Mouse (Mus musculus) liver, embryonic 14.5 days (tissue): ENCODE measurements around the gene Alg9. TPM values are rescaled to one million over a fixed set of nuclear protein-coding genes. Genes with fewer than 3 reads are reported as not detected.

Source experiments
- ATAC-seq: fragments of 200-750 bp; cut with Nextera tagmentation; 2 replicates; pipeline ENCODE4 v1.8.0; 2017; ENCODE audit warnings: moderate number of reproducible peaks, mild to moderate bottlenecking, moderate library complexity; ENCODE audit not compliant: insufficient read depth
- DNase-seq, 3 experiments: peaks; one replicate each; pipeline ENCODE4 v3.0.0-alpha.2; 2012 to 2013; ENCODE audit warnings: low read depth in 3 of 3, low spot score in 3 of 3
- H3K27ac ChIP-seq: fragments of 300-500 bp; sonication (generic); 2 replicates; pipeline ENCODE4 v1.5.1; 2014; ENCODE audit warnings: moderate library complexity, mild to moderate bottlenecking, control low read depth, inconsistent platforms
- H3K27me3 ChIP-seq: fragments of 300-500 bp; sonication (generic); 2 replicates; pipeline ENCODE4 v1.6.1; 2014; ENCODE audit warnings: mild to moderate bottlenecking, low read length, moderate library complexity; ENCODE audit not compliant: control insufficient read depth, insufficient read depth
- H3K36me3 ChIP-seq: fragments of 300-500 bp; sonication (generic); replicated peaks from 2 replicates; pipeline ENCODE4 v1.6.1; 2014; ENCODE audit warnings: low read depth; ENCODE audit not compliant: control insufficient read depth, insufficient read depth
- H3K4me1 ChIP-seq, 2 experiments: fragments of 200-500 bp in 1 of 2; fragments of 300-500 bp in 1 of 2; sonication (generic) in 1 of 2; replicated peaks; 2 replicates each; pipeline ENCODE4 v1.6.1; 2012 to 2014; ENCODE audit warnings: antibody characterized with exemption in 1 of 2, inconsistent platforms in 1 of 2, low read length in 1 of 2; ENCODE audit not compliant: control insufficient read depth in 2 of 2, insufficient read depth in 2 of 2
- H3K4me2 ChIP-seq: fragments of 300-500 bp; sonication (generic); 2 replicates; pipeline ENCODE4 v1.6.1; 2014; ENCODE audit warnings: low read depth, mild to moderate bottlenecking, control low read depth, moderate library complexity
- H3K4me3 ChIP-seq, 2 experiments: fragments of 200-500 bp in 1 of 2; fragments of 300-500 bp in 1 of 2; sonication (generic) in 1 of 2; 2 replicates each; pipeline ENCODE4 v1.5.1; 2012 to 2014; ENCODE audit warnings: low read depth in 2 of 2, low read length in 2 of 2, mild to moderate bottlenecking in 2 of 2, control low read depth in 1 of 2, inconsistent platforms in 1 of 2, moderate library complexity in 1 of 2; ENCODE audit not compliant: insufficient read depth in 1 of 2
- H3K9ac ChIP-seq: fragments of 300-500 bp; sonication (generic); replicated peaks from 2 replicates; pipeline ENCODE4 v1.6.1; 2014; ENCODE audit warnings: mild to moderate bottlenecking, control low read depth, moderate library complexity
- H3K9me3 ChIP-seq: fragments of 300-500 bp; sonication (generic); 2 replicates; pipeline ENCODE4 v1.6.1; 2016; ENCODE audit warnings: low read length, mixed read lengths; ENCODE audit not compliant: control insufficient read depth
- CTCF ChIP-seq: IDR thresholded peaks from 2 replicates; pipeline ENCODE4 v1.5.1; 2016; ENCODE audit warnings: antibody characterized with exemption, low read depth, control low read depth
- EP300 ChIP-seq: IDR thresholded peaks from 2 replicates; pipeline ENCODE4 v1.6.1; 2016; ENCODE audit warnings: antibody characterized with exemption, low read depth
- WGBS: fragments of 180-500 bp; shearing (Covaris S2); extraction: QIAGEN DNeasy Blood & Tissue Kit; methylation state at CpG from one replicate; pipeline ENCODE4 v1.1.7; 2014; ENCODE audit not compliant: insufficient replicate concordance; 5-methylcytosine and 5-hydroxymethylcytosine counted together
- polyA plus RNA-seq, 2 experiments: library from polyadenylated mRNA; depleted of rRNA in 1 of 2; stranded (reverse) in 1 of 2; unstranded in 1 of 2; fragments of >200 nt; fragmentation: Nextera tagmentation in 1 of 2; extraction: Ambion mirVana in 1 of 2; gene quantifications; 2 replicates each; pipeline versions ENCODE4 v1.2.1 to v1.2.3; 2012 to 2014

The Alg9 gene
- polyA plus RNA-seq, 2 experiments = 10.1 to 12.7 TPM

- Histone ChIP-seq H3K9me3 (no peaks in the 10 kb centered on the region), H3K9ac (no peak overlapping the region), H3K4me3 (no peak overlapping the region), H3K27me3 (no peaks in the 10 kb centered on the region), H3K4me2 (no peak overlapping the region), H3K36me3 (peaks cover 23% of the 10 kb centered on the region), H3K27ac (no peak overlapping the region), H3K4me1 (no peaks in the 10 kb centered on the region)
- 76% methylated on average over 10 of the region's 10 CpGs for WGBS
- TF ChIP-seq CTCF = no peak
- no peak for TF ChIP-seq EP300
- ATAC-seq (no peak), DNase-seq (no peak)
Measured at GRCm38 (mm10) chr9:50884741-50885599, 110.2 kb downstream of the Alg9 start.

DNA sequence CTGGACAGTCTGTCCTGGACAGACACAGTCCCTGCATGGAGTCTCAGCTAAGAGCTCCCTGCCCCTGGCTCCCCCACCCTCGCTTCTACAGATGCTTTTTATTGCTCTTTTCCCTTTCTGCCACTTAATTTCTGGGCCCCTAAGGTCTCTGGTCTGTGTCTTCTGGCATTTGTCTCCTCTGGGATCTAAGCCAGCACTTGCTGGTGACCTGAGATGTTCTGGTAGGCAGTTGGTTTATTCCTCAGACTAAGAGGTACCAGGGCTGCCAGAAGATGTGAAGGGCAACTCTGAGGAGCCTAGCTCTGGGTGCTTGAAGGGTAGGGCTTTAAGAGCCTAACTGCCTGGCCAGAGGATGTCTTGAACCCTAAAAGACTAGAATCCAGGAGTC lies 110.8 kb downstream of the Alg9 start:
- Histone ChIP-seq H3K9ac (no peak overlapping the region), H3K9me3 (no peaks in the 10 kb centered on the region), H3K4me3 (no peak overlapping the region), H3K27ac (no peak overlapping the region), H3K27me3 (no peaks in the 10 kb centered on the region), H3K4me1 (no peaks in the 10 kb centered on the region), H3K4me2 (no peak overlapping the region), H3K36me3 (peaks cover 17% of the 10 kb centered on the region)
- TF ChIP-seq EP300 = no peak
- TF ChIP-seq CTCF = no peak
- ATAC-seq (no peak), DNase-seq (no peak)
- whole genome bisulfite sequencing = 58% methylated on average over 1 of the region's 1 CpGs

- H3K9me3 ChIP-seq = no peaks in the 10 kb centered on the region
- 79% methylated on average over 1 of the region's 1 CpGs for WGBS
- no peaks in the 10 kb centered on the region for H3K27me3 ChIP-seq
- no peak overlapping the region for H3K27ac ChIP-seq
- peaks cover 20% of the 10 kb centered on the region for H3K36me3 ChIP-seq
- no peak for ATAC-seq
- no peak overlapping the region for H3K4me2 ChIP-seq
- no peaks in the 10 kb centered on the region for H3K4me1 ChIP-seq
- DNase-seq = no peak
- TF ChIP-seq CTCF = no peak
- no peak for TF ChIP-seq EP300
- no peak overlapping the region for H3K9ac ChIP-seq
- no peak overlapping the region for H3K4me3 ChIP-seq
Measured at GRCm38 (mm10) chr9:50886870-50887269, 112.1 kb downstream of the Alg9 start.

- Histone ChIP-seq H3K4me3 (no peak overlapping the region), H3K27ac (no peak overlapping the region), H3K9ac (no peak overlapping the region), H3K4me2 (no peak overlapping the region), H3K36me3 (peaks cover 16% of the 10 kb centered on the region), H3K9me3 (no peaks in the 10 kb centered on the region), H3K4me1 (no peaks in the 10 kb centered on the region), H3K27me3 (no peaks in the 10 kb centered on the region)
- DNase-seq (no peak), ATAC-seq (no peak)
- WGBS = 69% methylated on average over 4 of the region's 4 CpGs
- TF ChIP-seq CTCF = no peak
- no peak for TF ChIP-seq EP300
Measured at GRCm38 (mm10) chr9:50887351-50887750, 112.5 kb downstream of the Alg9 start.

- WGBS = 71% methylated on average over 6 of the region's 6 CpGs
- Histone ChIP-seq H3K4me3 (no peak overlapping the region), H3K27me3 (no peaks in the 10 kb centered on the region), H3K4me2 (no peak overlapping the region), H3K36me3 (peaks cover 15% of the 10 kb centered on the region), H3K9ac (no peak overlapping the region), H3K4me1 (no peaks in the 10 kb centered on the region), H3K9me3 (no peaks in the 10 kb centered on the region), H3K27ac (no peak overlapping the region)
- TF ChIP-seq CTCF (no peak), EP300 (no peak)
- ATAC-seq = no peak
- no peak for DNase-seq
Measured at GRCm38 (mm10) chr9:50889211-50889610, 114.4 kb downstream of the Alg9 start.
